Mouse (Mus musculus) layer of hippocampus, adult 9-11 months (tissue): ENCODE results near the gene Svbp.

Experiments used
- DNase-seq: peaks from one replicate; pipeline ENCODE4 v3.0.0; 2022

The Svbp gene

DNA sequence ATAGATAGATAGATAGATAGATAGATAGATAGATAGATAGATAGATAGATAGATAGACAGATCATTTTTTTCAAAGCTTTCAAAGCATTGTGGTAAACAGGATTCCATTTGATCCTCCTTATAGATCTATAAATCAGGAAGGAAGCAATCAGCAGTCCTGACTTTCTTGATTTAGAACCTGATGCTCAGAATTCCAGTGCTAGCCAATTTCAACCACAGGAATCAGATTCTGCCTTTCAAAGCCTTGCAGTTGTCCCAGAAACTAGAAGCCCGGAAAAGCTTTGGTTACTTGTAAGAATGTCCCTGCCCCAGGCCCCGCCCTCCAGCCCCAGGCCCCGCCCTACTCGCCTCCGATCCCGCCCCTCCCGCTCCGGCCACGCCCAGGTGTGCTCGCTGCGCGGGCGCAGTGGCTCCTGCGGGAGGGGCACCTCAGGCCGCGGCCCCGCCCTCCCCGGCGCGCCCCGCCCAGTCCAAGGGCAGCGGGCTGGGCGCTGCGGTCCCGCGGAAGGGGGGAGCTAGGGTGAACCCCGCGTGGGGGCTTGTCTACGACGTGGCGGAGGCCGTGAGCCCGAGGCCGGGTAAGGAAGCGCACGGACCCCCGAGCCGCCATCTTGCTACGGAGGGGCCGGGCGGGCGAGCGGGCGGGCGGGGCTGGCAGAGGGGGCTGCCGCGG, at the start of gene Svbp:
Gene Svbp, plus strand, starts transcription at position 398 of the 673 bp plus-strand sequence.
- DNase-seq: peak; percentile 81

DNA sequence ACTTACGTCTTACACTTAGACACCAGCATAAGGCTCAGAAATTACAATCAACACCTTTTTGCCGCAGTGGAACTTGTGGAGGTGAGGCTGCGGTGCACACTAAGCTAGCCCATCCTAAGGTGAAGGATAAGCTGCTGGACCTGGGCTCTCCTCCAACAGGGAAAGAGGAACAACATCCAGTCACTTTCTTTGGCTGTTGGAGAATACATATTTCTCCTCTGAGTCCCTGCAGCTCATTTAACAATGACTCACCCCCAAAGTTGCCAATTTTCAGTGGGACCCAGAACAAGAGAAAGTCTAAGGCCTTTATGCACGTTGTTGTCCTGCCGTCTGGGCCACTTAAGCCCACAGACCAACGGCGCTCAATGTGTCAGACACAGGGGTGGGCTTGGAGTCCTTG, 48.3 kb upstream of the Svbp start:
- no peak for DNase-seq

DNA sequence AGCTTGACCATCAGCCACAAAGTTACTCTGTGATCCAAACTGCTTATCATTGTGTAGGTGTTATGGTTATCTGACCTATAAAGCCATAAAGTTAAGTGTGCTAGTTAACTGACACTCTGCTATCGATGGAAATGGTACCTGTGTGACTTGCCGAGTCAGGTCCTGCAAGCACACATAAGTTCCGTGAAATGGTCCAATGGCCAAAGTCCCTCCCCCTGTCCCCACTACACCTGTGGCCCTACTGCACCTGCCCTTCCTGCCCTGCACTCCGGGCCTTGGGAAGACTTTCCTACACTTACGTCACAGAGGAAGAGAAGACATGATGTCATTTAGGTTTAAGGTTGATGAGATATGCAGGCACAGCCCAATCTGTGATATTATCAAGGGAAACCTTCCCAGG, 47.8 kb upstream of the Svbp start:
- no peak for DNase-seq

DNA sequence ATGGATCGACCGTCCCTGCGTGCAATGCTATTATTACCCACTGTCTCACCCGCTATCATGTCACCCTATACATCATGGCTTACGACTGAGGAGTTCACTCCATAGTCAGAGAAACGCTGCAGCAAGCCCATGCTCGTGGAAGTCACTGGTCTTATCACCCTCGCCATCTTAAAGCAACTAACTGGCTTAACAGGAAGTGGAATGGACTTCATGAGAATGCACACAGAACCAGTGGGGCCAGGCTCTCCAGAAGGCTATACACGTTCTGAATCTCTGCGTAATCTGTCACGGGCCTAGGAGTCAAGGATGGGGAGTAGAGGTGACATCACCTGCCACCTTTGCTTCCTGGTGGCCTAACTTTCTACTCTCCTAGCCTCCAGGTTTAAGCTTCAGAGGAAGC, 46.4 kb upstream of the Svbp start:
- DNase-seq: no peak

DNA sequence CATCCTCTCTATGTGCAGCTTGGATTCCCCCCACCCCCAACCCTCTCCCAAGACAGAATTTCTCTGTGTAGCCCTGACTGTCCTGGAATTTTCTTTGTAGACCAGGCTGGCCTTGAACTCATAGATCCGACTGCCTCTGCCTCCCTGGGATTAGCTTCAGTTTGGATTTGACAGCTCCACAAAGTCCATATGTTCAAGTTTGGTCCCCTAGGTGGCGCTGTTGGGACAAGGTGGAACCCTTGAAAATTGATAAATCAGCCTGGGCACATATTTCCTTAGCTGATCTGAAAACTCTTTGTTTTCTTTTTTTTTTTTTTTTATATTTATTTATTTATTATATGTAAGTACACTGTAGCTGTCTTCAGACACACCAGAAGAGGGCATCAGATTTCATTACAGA, 37.9 kb upstream of the Svbp start:
- no peak for DNase-seq

DNA sequence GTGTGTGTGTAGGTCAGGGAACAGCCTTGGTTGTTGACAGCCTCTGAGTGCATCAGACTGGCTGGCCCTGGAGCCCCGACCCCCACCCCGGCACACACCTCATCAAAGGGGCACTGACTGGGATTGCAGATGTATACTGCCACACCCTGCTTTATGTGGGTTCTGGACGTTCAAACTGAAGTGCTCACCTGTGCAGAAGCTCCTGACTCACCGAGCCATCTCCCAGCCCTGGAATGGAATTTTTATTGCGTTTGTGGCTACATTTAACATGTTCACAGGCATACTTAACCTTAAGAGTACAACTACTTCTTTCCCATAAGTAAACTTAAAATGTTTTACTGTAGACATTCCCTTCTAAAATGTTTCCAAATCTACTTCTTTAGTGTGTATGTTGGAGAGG, 37.2 kb upstream of the Svbp start:
- DNase-seq: no peak

DNA sequence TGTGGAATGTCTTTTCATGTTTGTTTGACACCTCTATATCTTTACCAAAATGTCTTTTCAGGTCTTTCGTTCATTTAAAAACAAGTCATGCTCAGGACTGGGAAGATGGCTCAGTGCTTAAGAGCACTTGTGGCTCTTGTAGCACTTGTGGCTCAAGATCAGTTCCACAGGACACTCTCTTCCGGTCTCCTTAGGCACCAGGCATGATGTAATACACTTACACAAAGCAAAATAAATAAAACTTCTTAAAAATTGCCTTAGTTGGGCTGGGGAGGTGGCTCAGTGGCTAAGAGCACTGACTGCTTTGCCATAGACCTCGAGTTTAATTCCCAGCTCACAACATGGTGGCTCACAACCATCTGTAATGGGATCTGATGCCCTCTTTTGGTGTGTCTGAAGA, 33.7 kb upstream of the Svbp start:
- no peak for DNase-seq

DNA sequence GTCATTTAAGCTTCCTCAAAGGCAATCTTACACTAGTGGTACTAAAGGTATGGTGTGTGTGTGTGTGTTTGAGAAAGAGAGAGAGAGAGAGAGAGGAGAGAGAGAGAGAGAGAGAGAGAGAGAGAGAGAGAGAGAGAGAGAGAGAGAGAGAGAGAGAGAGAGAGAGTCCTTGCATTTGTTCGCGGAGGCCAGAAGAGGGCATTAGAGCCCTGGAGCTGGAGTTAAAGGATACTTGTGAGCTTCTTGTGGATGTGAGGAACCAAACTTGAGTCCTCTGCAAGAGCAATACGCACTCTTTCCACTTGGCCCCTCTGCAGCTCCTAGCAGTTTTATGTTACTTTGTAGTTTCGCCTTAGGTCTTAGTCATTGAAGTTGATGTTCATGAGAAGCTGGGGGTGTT, 32.1 kb upstream of the Svbp start:
- DNase-seq: no peak

DNA sequence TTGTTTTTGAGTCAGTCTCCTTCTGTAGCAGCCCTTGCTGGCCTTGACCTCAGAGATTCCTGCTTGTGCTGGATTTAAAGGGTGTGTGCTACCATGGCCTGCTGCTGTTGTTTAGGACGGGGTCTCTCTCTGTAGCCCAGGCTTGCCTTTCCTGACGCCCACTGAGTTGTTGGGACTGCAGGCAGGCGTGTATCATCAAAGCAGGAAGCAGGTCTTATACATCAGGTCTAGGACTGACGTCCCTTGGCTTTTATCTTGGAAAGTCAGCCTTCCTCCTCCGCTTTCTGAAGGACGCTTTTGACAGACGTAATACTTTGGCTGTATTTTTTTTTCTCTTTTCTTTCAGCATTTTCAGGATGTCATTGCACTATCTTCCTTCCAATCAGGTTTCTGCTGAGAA, 29.2 kb upstream of the Svbp start:
- DNase-seq: no peak

DNA sequence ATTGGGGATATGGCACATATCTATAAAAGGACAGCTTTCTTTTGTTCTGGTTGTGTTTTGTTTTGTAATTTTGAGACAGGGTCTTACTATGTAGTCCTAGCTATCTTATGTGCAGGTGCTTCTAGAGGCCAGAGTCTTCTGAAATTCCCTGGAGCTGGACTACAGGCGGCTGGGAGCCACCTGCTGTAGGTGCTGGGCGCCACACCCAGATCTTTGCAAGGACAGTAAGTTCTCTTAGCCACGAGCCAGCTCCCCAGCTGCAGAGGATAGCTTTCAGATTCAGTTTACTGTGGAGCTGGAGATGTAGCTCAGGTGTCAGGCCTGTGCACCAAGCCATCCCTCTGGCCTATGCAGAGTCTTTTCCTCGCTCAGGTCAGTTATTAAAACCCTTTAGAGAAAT, 28.0 kb upstream of the Svbp start:
- no peak for DNase-seq

DNA sequence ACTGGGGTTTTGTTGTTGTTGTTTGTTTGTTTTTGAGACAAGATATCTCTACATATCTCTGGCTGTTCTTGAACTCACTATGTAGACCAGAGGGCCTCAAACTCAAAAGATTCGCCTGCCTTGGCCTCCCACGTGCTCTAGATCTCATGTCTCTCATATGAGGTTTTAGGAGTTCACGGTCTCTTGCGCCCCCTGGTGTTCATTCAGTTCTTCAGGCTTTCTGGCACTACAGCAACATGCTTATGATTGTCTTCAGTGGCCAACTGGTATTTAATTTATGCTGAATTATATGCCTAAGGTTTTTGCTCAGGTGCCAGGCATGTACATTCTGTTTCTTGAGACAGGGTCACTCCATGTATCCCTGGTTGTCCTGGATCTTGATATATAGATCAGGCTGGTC, 27.4 kb upstream of the Svbp start:
- DNase-seq: peak; percentile 86

DNA sequence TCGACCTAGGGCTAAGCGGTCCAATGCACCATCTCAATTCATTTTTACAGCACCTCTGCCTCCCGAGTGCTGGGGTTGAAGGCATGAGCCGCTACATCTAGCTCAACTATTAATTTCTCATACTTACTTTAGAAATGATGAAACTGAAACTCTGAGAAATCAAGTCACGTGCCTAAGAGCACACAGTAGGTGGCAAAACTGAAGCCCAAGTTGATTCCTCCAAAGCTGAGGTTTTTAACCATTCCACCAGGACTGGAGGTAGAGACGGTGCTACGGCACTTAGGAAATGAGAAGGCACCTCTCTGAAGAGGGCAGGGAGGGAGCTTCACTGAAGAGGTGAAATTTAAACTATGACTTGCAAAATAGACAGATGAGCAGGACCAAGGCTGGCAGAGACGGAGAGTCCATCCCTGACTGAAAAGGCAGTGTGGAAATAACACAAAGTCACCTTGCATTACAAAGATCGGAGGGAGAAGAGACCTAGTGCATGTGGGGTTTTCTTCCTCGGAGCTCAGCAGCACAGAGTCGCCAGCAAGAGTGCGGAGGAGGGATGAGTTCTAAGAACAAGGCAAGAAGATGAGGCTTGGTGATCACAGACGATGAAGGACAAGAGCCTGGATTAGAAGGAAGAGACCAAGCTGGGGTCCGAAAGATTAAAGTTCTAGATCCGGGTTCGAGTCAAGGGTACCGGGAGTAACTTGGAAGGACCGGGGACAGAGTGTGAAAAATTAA, 22.0 kb upstream of the Svbp start:
- no peak for DNase-seq

DNA sequence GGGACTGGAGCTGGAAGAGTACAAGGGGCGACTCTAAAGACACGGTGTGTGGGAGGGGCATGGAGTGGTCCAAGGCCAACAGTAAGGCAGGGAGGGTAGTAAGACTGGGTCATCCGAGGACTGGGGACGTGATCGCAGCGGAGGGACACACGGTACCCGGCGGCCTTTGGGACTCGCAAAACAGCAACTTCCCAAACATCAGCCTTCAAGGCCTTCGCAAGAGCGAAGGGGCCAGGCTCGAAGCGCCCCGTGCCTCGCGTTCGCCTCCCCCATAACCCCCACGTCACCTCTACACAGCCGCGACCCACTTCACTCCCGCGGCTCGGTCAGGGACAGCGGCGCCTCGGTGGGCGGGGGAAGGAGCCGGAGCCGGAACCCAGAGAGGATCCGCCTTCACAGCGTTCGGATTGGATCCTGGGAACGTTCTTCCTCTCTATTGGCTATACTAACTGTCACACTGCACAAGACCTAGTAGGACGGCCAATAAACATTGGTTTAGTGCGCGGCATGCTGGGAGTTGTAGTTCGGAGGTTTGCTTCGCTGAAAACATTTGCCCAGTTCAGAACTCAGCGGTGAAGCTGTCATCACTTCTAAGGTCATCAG, 21.2 kb upstream of the Svbp start, which contains the start of gene Zfp691:
Gene Zfp691, minus strand, starts transcription at position 345 of the 603 bp plus-strand sequence.
- DNase-seq: peak; percentile 97

DNA sequence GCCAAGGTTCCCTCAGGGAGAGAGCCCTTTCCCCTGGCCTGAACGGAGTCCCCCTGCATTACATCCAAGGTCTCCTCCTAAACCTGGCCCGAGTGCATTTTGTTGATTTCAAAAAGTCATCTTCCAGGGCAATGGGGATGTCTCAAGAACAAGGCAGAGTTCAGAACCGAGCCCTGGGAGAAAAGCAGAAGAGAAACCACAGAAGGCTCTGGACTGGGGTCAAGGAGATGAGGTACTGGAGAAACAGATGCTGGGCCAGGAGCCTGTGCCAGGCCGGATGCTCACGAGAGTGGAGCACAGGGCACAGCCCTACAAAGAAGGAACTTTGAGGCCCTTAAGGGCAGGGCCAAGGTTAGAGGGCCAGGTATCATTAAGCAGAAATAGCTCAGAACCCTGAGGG, 17.4 kb upstream of the Svbp start:
- peak; percentile 73 for DNase-seq

DNA sequence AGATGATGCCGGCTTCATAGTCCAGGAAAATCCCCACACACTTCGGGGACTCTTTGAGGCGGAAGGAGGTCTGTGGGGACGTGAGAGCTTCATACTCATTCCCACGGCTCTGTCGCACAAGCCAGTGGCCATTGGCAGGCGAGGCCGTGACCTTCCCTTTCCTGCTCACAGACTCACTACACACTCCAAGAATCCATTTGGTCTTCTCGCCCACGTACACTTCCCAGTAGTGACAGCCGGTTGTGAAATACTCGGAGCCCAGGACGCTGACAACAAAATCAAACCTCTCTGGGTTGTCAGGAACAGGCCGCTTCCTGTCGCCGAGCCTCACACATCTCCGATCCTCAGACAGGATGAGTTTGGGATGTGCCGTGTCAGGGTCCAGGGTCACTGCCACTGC, 16.8 kb upstream of the Svbp start:
- DNase-seq: peak; percentile 31

DNA sequence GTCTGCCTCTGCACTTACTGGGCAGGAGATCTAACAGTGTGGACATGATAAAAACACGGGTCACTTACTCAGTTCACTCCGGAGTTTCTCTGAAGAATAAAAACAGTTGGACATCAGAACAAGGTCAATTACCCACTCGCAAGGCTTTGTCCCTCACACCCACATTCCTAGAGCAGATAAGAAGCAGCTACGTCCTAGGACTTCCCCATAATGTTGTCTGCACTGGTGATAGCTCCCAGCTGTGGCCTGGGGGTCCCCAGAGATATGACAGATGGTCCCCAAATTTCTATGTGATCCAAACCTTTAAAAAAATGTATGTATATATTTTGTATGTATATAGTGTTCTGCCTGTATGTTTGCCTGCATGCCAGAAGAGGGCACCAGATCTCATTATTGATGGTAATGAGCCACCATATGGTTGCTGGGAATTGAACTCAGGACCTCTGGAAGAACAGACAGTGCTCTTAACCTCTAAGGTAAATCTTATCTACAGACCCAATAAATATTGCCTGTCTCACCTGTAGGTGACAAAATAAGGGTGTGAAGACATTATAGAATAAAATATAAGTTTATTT, 14.9 kb upstream of the Svbp start:
- no peak for DNase-seq

DNA sequence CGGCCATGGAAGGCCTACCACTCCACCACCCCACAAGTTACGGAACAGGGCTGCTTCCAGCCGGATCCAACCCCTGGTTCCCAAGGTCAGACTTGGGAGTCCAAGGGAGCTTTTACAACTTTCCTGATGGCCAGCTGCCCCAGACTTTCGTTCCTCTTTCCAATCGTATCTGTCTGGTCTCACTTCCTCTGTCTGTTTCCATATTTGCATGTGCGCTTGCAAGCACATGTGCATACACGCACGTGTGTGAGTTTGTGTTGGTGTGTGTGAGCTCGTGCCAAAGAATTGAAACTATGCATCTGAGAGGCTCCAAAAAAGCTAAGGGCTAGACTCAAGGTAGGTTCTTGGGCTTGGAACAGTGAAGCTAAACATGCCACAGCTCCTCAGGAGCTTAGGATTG, 13.7 kb upstream of the Svbp start:
- DNase-seq: peak; percentile 63

DNA sequence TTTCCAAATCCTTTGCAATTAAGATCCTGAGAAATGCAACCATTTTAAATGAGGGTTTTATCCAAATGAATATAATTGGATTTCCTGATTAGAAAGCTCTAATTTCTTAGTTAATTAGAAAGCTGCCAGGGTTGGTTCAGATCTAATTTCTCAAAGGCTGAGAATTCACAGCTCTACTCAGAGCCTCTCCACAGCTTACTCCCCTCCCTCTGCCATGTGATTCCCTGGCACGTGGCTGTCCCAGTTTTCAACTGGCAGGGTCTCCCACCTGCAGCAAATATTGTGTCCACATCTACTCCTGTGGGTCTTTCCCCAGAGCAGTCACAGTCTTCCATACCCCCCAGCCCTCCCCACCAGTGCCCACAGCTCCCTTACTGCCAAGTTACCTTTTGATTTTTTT, 11.6 kb upstream of the Svbp start:
- no peak for DNase-seq

DNA sequence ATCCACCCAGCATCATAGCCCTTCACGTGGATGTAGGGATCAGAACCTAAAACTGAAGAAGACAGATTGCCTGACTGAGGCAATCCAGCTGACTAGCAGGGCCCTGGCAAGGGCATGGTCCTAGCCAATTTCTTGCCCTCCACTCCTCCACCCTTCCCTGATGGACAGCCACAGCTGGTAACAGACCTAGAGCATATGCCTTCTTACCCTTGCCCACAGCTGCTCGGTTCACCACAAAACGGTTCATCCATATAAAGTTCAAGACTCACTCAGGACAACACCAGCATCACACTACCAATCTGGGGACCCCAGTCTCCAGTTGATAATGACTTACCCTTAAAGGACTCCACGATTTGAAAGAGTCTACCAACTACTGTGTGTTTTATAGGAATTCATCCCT, 9.3 kb upstream of the Svbp start:
- no peak for DNase-seq

DNA sequence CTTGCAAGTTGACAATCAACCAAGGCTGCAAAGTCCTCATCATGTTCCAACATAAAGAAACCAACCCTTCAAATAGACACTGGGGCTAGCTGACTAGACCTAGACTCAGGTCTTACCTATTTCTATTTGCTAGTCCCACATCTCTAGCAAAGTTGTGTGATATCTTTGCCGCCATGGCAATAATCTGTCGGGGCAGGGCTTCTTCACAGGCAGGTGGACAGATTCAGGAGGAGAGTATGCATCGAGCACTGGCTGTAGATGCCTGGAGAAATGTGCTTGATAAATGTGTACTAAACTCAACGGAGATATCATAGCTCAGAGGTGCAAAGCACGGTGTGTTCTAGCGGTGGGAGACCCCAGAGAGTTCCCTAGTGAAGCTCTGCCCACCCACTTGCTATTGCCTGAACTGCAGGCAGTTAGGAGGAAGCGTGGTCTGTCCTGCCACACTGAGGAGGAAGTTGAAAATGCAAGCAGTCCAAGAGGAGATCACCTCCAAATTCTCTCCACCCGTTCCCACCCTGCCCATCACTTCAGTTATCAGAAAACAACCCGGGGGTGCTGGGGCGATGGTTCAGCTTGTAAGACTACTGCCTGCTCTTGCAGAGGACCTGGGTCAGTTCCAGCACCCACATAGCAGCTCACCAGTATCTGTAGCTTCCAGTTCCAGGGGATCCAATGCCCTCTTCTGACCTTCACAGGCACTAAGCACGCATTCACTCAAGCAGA, 6.9 kb upstream of the Svbp start:
- DNase-seq: no peak

DNA sequence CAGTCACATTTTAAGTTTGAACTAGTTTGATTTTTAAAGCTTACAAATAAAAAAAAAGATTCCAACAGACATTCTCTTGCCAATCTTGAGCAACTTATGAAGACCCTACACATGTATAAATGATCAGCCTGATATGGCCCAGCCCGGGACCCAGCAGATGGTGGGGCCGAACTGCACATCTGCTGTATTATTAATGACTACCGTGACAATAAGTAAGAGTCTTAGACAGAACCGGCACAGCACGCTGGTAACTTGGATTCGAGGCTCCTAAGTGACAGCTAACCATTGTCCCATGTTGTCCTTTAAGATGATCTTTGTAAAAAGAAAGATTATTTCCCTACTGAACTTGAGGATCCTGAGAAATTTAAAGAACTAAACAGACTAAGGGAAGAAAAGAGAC, 5.7 kb upstream of the Svbp start:
- no peak for DNase-seq

DNA sequence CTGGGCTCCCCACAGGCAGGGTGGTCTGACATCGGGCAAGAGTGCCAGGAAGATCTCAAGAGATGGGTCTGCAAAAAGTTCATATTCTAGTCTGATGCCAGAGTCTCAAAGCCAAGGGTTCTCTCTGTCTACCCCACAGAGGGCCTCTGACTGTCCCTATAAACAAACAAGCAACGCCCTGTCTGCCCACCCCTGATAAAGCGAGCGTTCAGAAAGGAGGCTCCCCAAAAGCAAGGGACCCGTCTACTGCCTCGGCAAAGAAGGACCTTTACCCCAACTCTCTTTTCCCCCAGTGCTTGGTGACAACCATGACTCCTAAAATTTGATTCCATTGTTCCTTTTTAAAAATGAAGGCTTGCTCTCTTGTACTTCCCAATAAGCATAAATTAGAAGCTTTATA, 5.2 kb upstream of the Svbp start, which contains the start of gene Ermap:
Gene Ermap, minus strand, starts transcription at position 148 of the 400 bp plus-strand sequence.
- DNase-seq: no peak

DNA sequence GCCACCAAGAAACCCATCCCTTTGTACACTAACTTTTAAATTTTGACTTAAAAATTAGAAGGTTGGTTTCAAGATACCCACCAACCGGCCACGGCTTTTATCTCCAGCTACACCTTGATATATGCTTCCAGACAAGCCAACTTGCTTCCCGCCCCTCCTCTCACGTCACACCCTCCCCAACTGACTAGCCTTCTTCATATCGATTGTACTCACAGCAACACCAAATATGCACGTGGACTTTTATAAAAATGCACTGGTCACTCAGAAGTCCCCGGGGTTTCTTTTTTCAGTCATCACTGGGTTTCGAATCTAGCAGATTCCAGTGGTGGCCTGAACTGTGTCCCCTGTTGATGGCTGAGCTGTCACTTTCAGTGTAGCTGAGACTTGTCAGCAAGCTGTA, 4.5 kb upstream of the Svbp start:
- DNase-seq: no peak
